ENCODE assay signal across 18 mouse cellular contexts in the genomic region with DNA sequence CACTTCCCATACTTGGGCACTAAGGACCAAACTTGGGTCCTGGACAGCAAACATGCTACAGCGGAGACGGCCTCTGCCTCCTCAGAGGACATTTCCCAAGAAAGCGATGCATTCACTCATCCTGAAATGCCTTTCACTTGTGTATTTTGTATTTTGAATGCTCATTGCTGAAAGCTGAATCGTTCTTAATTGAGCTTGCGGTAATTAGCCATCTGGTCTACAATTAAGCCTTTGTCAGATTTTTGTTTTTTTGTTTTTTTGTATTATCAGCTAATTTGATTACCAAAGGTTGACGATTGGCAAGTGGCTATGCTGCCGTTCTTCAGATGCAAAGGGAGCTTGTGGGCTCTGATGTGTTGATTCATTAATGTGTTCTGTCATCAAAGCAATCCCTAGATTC. TPM values are rescaled to one million over a fixed set of nuclear protein-coding genes. Genes with fewer than 3 reads are reported as not detected.
DNase-seq lines count a peak whose midpoint lies in the region; ATAC-seq and TF ChIP-seq lines count a peak whose summit lies in the region.
"Had no signal": no experiment of that assay in that cellular context is flagged by ENCODE, and none has a peak within 500 bp of the region (broad histone marks: within the 10 kb centered on the region; RNA-seq: fewer than 3 reads in every experiment).

No protein-coding gene starts in this region.

- 24% methylated on average over 7 of the region's 7 CpGs for WGBS in forebrain, embryonic 14.5 days
- WGBS in forebrain, embryonic 10.5 days: 87% methylated on average over 7 of the region's 7 CpGs
- 88% methylated on average over 7 of the region's 7 CpGs for WGBS in liver, embryonic 12.5 days (ENCODE audit: insufficient replicate concordance)
- WGBS in liver, embryonic 11.5 days: 93% methylated on average over 7 of the region's 7 CpGs
- WGBS in forebrain, embryonic 16.5 days: 25% methylated on average over 7 of the region's 7 CpGs

- H3K4me1 ChIP-seq in forebrain, embryonic 14.5 days (ENCODE audit: control insufficient read depth, insufficient read depth, low read length): peaks cover 2% of the 10 kb centered on the region; the same call in 1 of the 2 replicates
- peaks cover 15% of the 10 kb centered on the region for H3K4me1 ChIP-seq in forebrain, embryonic 10.5 days
- H3K4me1 ChIP-seq in liver, embryonic 12.5 days: peaks cover 71% of the 10 kb centered on the region
- H3K4me1 ChIP-seq in liver, embryonic 11.5 days (replicated peaks; ENCODE audit: control insufficient read depth, insufficient read depth, low read length): peaks cover 37% of the 10 kb centered on the region
- H3K4me1 ChIP-seq in forebrain, embryonic 16.5 days (replicated peaks; ENCODE audit: control insufficient read depth, insufficient read depth, low read length): 0 out of 2 replicates have a peak, but pooled peaks cover 5% of the 10 kb centered on the region

- 0 out of 2 replicates have a peak, but pooled peaks cover 4% of the 10 kb centered on the region for H3K27me3 ChIP-seq in forebrain, embryonic 14.5 days (replicated peaks; ENCODE audit: control insufficient read depth, insufficient read depth, low read length)
- H3K27me3 ChIP-seq in forebrain, embryonic 10.5 days (ENCODE audit: poor library complexity, severe bottlenecking): peaks cover 37% of the 10 kb centered on the region
- no peaks in the 10 kb centered on the region for H3K27me3 ChIP-seq in liver, embryonic 12.5 days (replicated peaks)
- no peaks in the 10 kb centered on the region for H3K27me3 ChIP-seq in liver, embryonic 11.5 days (replicated peaks; ENCODE audit: control insufficient read depth, insufficient read depth, low read length)
- no peaks in the 10 kb centered on the region for H3K27me3 ChIP-seq in forebrain, embryonic 16.5 days (replicated peaks; ENCODE audit: control insufficient read depth, insufficient read depth, low read length)
- H3K27me3 ChIP-seq: CH12.LX; heart, embryonic 12.5 days; intestine, embryonic 15.5 days; Patski had no signal

- no peak overlapping the region for H3K4me2 ChIP-seq in forebrain, embryonic 14.5 days (ENCODE audit: low read length)
- no peak overlapping the region for H3K4me2 ChIP-seq in liver, embryonic 12.5 days
- no peak overlapping the region for H3K4me2 ChIP-seq in liver, embryonic 11.5 days
- H3K4me2 ChIP-seq in forebrain, embryonic 16.5 days (ENCODE audit: low read length): no peak overlapping the region
- H3K4me2 ChIP-seq: heart, embryonic 12.5 days; intestine, embryonic 15.5 days had no signal

- TF ChIP-seq CTCF in brain, embryonic 14.5 days (IDR thresholded peaks at IDR 0.05; ENCODE audit: borderline replicate concordance, extremely low read depth, insufficient read depth, insufficient read length): no peak

- no peak overlapping the region for H3K27ac ChIP-seq in forebrain, embryonic 14.5 days (ENCODE audit: low read depth, low read length)
- H3K27ac ChIP-seq in forebrain, embryonic 10.5 days: no peak overlapping the region
- peak overlapping the region; percentile 100; the same call in 1 of the 2 replicates for H3K27ac ChIP-seq in liver, embryonic 12.5 days
- H3K27ac ChIP-seq in liver, embryonic 11.5 days (ENCODE audit: low read depth, low read length): no peak overlapping the region
- no peak overlapping the region for H3K27ac ChIP-seq in forebrain, embryonic 16.5 days (ENCODE audit: low read length)
- H3K27ac ChIP-seq: embryonic facial prominence, embryonic 10.5 days; gastrocnemius, adult 2 months; intestine, embryonic 15.5 days had no signal

- peak; percentile 46; the same call in 1 of the 2 replicates for ATAC-seq in forebrain, embryonic 14.5 days
- ATAC-seq in liver, embryonic 12.5 days: no peak
- ATAC-seq in liver, embryonic 11.5 days (replicated peaks; ENCODE audit: low FRiP score): no peak
- peak; percentile 57 for ATAC-seq in forebrain, embryonic 16.5 days
- ATAC-seq: activated CD4-positive, CD25-positive, alpha-beta regulatory T cell, adult 4 months; intestine, embryonic 15.5 days; Patski had no signal

- H3K9me3 ChIP-seq in forebrain, embryonic 14.5 days (replicated peaks; ENCODE audit: control insufficient read depth, low read length): no peaks in the 10 kb centered on the region
- no peaks in the 10 kb centered on the region for H3K9me3 ChIP-seq in forebrain, embryonic 10.5 days
- H3K9me3 ChIP-seq in liver, embryonic 12.5 days (replicated peaks): no peaks in the 10 kb centered on the region
- no peaks in the 10 kb centered on the region for H3K9me3 ChIP-seq in liver, embryonic 11.5 days (ENCODE audit: control insufficient read depth, low read length)
- no peaks in the 10 kb centered on the region for H3K9me3 ChIP-seq in forebrain, embryonic 16.5 days (ENCODE audit: control insufficient read depth, low read length)
- H3K9me3 ChIP-seq: embryonic facial prominence, embryonic 10.5 days; heart, embryonic 12.5 days; intestine, embryonic 15.5 days had no signal

- no peak for TF ChIP-seq POLR2A in brain, embryonic 14.5 days (IDR thresholded peaks at IDR 0.05; ENCODE audit: borderline replicate concordance, extremely low read depth, insufficient read depth, insufficient read length, poor library complexity, severe bottlenecking)

- peak; percentile 69 for DNase-seq in forebrain, embryonic 14.5 days (ENCODE audit: low spot score)
- no peak for DNase-seq in forebrain, embryonic 10.5 days (ENCODE audit: extremely low spot score, low spot score)
- DNase-seq in liver, embryonic 11.5 days (ENCODE audit: low spot score): no peak
- DNase-seq in brain, embryonic 14.5 days (ENCODE audit: low read depth): peak; percentile 74
- DNase-seq in urinary bladder, postnatal 36 days (ENCODE audit: low spot score in 2 of 2): no peak
- DNase-seq: adrenal gland, postnatal 14 days; cerebellum, adult 2 months; cerebellum, postnatal 10 days; gastrocnemius, adult 2 months; gastrocnemius, postnatal 25 days had no signal

- no peak overlapping the region for H3K4me3 ChIP-seq in forebrain, embryonic 14.5 days (ENCODE audit: low read depth, low read length)
- H3K4me3 ChIP-seq in forebrain, embryonic 10.5 days: no peak overlapping the region
- H3K4me3 ChIP-seq in liver, embryonic 12.5 days: no peak overlapping the region
- H3K4me3 ChIP-seq in liver, embryonic 11.5 days (ENCODE audit: low read depth, low read length): no peak overlapping the region
- no peak overlapping the region for H3K4me3 ChIP-seq in forebrain, embryonic 16.5 days (replicated peaks; ENCODE audit: low read length)
- H3K4me3 ChIP-seq: embryonic facial prominence, embryonic 10.5 days; gastrocnemius, adult 2 months; heart, embryonic 12.5 days; intestine, embryonic 15.5 days had no signal

- H3K9ac ChIP-seq in forebrain, embryonic 14.5 days (ENCODE audit: low read length): no peak overlapping the region
- no peak overlapping the region for H3K9ac ChIP-seq in liver, embryonic 12.5 days
- H3K9ac ChIP-seq in liver, embryonic 11.5 days (ENCODE audit: low read depth, low read length): no peak overlapping the region
- no peak overlapping the region for H3K9ac ChIP-seq in forebrain, embryonic 16.5 days (replicated peaks; ENCODE audit: low read depth, low read length)
- H3K9ac ChIP-seq: heart, embryonic 12.5 days; intestine, embryonic 15.5 days had no signal

- H3K36me3 ChIP-seq in forebrain, embryonic 14.5 days (ENCODE audit: control insufficient read depth, insufficient read depth, low read length): no peaks in the 10 kb centered on the region
- H3K36me3 ChIP-seq in forebrain, embryonic 10.5 days (replicated peaks): no peaks in the 10 kb centered on the region
- H3K36me3 ChIP-seq in liver, embryonic 12.5 days: no peaks in the 10 kb centered on the region
- H3K36me3 ChIP-seq in liver, embryonic 11.5 days (ENCODE audit: control insufficient read depth, insufficient read depth, low read length): no peaks in the 10 kb centered on the region
- H3K36me3 ChIP-seq in forebrain, embryonic 16.5 days (ENCODE audit: control insufficient read depth, insufficient read depth): no peaks in the 10 kb centered on the region
- H3K36me3 ChIP-seq: embryonic facial prominence, embryonic 10.5 days; heart, embryonic 12.5 days; intestine, embryonic 15.5 days had no signal

RNA-seq across cellular contexts. Expression of a gene that starts 5.2 kb away (rescaled TPM):
- 0.80 and 0.82 TPM in 2 replicates for polyA plus RNA-seq in forebrain, embryonic 14.5 days (2014; fragmentation: Nextera tagmentation; extraction: Ambion mirVana)
- polyA plus RNA-seq in forebrain, embryonic 10.5 days (2016; fragmentation: Nextera tagmentation; extraction: Ambion mirVana): 1.6 and 3.1 TPM in 2 replicates
- polyA plus RNA-seq in liver, embryonic 12.5 days (2016; fragmentation: Nextera tagmentation; extraction: Ambion mirVana): 0.17 and 0.30 TPM in 2 replicates
- polyA plus RNA-seq in liver, embryonic 11.5 days (2014; fragmentation: Nextera tagmentation; extraction: Ambion mirVana): 0.30 and 0.47 TPM in 2 replicates
- 0.31 and 0.33 TPM in 2 replicates for polyA plus RNA-seq in brain, embryonic 14.5 days (2012; rRNA removed)
- 1.8 and 1.9 TPM in 2 replicates for polyA plus RNA-seq in forebrain, embryonic 16.5 days (2015; fragmentation: Nextera tagmentation; extraction: Ambion mirVana)
- polyA plus RNA-seq: Patski had no signal

Comparison
In these comparisons a context has a peak if more than half of its experiments do, and no peak if none do; other contexts are left out.
1. DNase-seq: peak in forebrain, embryonic 14.5 days (single experiment) and brain, embryonic 14.5 days (single experiment); none in forebrain, embryonic 10.5 days (single experiment), liver, embryonic 11.5 days (single experiment) and urinary bladder, postnatal 36 days (0 of 2).
2. ATAC-seq: peak in forebrain, embryonic 14.5 days (single experiment) and forebrain, embryonic 16.5 days (single experiment); none in liver, embryonic 12.5 days (single experiment) and liver, embryonic 11.5 days (single experiment).